Mouse (Mus musculus): ENCODE results near the gene Als2cl. TPM values are rescaled to one million over a fixed set of nuclear protein-coding genes. Genes with fewer than 3 reads are reported as not detected.

The Als2cl gene
- polyA plus RNA-seq, 1 experiment: 145 TPM

- Histone ChIP-seq H3K27ac (ENCODE audit: control insufficient read depth, insufficient read depth, low read length) (peak overlapping the region; percentile 99), H3K36me3 (ENCODE audit: control insufficient read depth, insufficient read depth, low read length) (no peaks in the 10 kb centered on the region), H3K4me1 (replicated peaks; ENCODE audit: control insufficient read depth, insufficient read depth, low read length) (peaks cover 55% of the 10 kb centered on the region), H3K4me3 (ENCODE audit: control insufficient read depth, insufficient read depth, low read length) (no peak overlapping the region), H3K27me3 (ENCODE audit: control insufficient read depth, insufficient read depth, low read length) (no peaks in the 10 kb centered on the region)
- TF ChIP-seq CTCF (IDR thresholded peaks at IDR 0.05; ENCODE audit: borderline replicate concordance, control insufficient read depth, extremely low read depth, insufficient read depth, low read length, poor library complexity): no peak
- no peak for TF ChIP-seq POLR2A (IDR thresholded peaks at IDR 0.05; ENCODE audit: control insufficient read depth, extremely low read depth, insufficient read depth, low read length, poor library complexity)
- 28% methylated on average over 4 of the region's 4 CpGs for WGBS
- DNase-seq: peak; percentile 51
Observed at GRCm38 (mm10) chr9:110907838-110908630, 28.4 kb downstream of the Als2cl start.

DNA sequence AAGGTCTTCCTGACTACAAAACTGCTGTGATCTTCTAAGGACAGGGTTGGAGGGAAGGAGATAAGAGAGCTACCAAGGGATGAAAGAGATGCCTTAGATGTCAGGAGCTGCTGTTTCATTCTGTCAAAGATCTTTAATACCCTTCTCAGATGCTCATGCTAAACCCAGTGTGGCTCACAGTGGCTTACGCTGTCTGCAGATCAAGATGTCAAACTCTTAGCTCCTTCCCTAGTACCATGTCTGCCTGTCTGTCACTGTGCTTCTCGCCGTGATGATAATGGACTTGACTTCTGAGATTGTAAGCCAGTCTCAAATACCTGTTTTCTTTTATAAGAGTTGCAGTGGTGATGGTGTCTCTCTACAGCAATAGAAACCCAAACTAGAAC is 29.0 kb downstream of the Als2cl start:
- no peak overlapping the region for H3K4me3 ChIP-seq (ENCODE audit: control insufficient read depth, insufficient read depth, low read length)
- WGBS: 53% methylated on average over 3 of the region's 3 CpGs
- DNase-seq: no peak
- H3K36me3 ChIP-seq (ENCODE audit: control insufficient read depth, insufficient read depth, low read length): no peaks in the 10 kb centered on the region
- H3K27me3 ChIP-seq (ENCODE audit: control insufficient read depth, insufficient read depth, low read length): no peaks in the 10 kb centered on the region
- TF ChIP-seq POLR2A (IDR thresholded peaks at IDR 0.05; ENCODE audit: control insufficient read depth, extremely low read depth, insufficient read depth, low read length, poor library complexity): no peak
- no peak for TF ChIP-seq CTCF (IDR thresholded peaks at IDR 0.05; ENCODE audit: borderline replicate concordance, control insufficient read depth, extremely low read depth, insufficient read depth, low read length, poor library complexity)
- peaks cover 54% of the 10 kb centered on the region for H3K4me1 ChIP-seq (replicated peaks; ENCODE audit: control insufficient read depth, insufficient read depth, low read length)
- H3K27ac ChIP-seq (ENCODE audit: control insufficient read depth, insufficient read depth, low read length): peak overlapping the region; percentile 99

DNA sequence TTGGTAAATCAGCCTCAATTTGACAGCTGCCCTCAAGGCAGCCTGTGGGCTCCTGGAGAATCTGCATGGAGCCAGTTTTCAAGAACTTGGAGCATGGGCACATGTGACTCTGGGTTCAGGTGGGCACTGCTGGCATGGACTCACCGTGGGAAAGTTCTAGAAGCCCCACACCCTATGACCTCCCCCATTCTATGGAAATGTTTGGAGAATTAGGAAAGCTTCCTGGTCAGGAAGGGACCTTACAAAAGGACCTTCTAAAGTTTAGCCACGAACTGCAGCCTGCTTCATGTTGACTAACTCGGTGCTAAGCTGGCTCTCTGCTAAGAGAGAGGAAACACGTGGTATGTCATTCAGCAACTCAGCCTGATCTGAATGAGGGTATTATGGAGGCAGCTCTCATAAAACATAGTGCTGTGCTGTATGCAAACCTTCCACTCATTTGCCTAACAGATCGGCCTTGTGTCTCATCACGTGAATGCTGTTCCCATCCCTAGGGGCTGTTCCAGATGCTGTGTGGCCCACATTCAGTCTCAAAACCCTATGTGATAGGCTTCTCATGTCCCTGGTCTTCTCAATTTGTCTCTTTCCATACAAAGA is 29.8 kb downstream of the Als2cl start:
- Histone ChIP-seq H3K36me3 (ENCODE audit: control insufficient read depth, insufficient read depth, low read length) (no peaks in the 10 kb centered on the region), H3K4me1 (replicated peaks; ENCODE audit: control insufficient read depth, insufficient read depth, low read length) (peaks cover 49% of the 10 kb centered on the region), H3K4me3 (ENCODE audit: control insufficient read depth, insufficient read depth, low read length) (no peak overlapping the region), H3K27me3 (ENCODE audit: control insufficient read depth, insufficient read depth, low read length) (no peaks in the 10 kb centered on the region), H3K27ac (ENCODE audit: control insufficient read depth, insufficient read depth, low read length) (peak overlapping the region; percentile 99)
- WGBS: 43% methylated on average over 6 of the region's 6 CpGs
- DNase-seq: peak; percentile 47
- TF ChIP-seq POLR2A (IDR thresholded peaks at IDR 0.05; ENCODE audit: control insufficient read depth, extremely low read depth, insufficient read depth, low read length, poor library complexity): no peak

DNA sequence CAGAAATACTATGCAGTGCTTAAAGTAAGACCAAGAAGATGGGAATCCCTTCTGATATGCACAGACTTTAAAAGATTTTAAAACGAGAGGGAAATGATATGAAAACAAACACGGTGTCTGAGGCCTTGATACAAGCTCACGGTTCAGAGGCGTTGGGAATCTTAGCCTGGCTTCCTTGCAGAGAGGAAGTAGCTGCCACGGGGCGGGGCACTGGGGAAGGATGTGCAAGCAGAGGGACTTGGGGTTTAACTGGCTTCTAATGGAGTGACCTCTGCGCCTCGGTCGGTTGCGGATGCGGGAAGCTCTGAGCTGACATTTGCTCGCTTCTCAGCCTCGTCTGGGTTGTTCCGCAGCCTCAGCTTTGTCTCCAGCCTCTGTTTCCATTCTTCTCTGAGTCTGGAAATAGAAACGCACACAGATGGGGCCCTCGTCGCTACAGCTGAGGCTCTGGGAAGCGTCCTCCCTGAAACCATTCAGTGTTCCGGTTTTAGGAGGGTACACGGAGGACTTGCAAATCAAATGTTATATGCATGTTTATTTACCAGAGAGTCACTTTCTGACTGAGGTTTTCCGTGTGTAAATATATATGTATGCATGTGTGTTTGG is 35.1 kb downstream of the Als2cl start:
- 86% methylated on average over 21 of the region's 21 CpGs for WGBS
- peak; percentile 16 for DNase-seq
- H3K27me3 ChIP-seq (ENCODE audit: control insufficient read depth, insufficient read depth, low read length): no peaks in the 10 kb centered on the region
- TF ChIP-seq POLR2A (IDR thresholded peaks at IDR 0.05; ENCODE audit: control insufficient read depth, extremely low read depth, insufficient read depth, low read length, poor library complexity): no peak
- no peak for TF ChIP-seq CTCF (IDR thresholded peaks at IDR 0.05; ENCODE audit: borderline replicate concordance, control insufficient read depth, extremely low read depth, insufficient read depth, low read length, poor library complexity)
- no peaks in the 10 kb centered on the region for H3K36me3 ChIP-seq (ENCODE audit: control insufficient read depth, insufficient read depth, low read length)
- peaks cover 57% of the 10 kb centered on the region for H3K4me1 ChIP-seq (replicated peaks; ENCODE audit: control insufficient read depth, insufficient read depth, low read length)
- H3K27ac ChIP-seq (ENCODE audit: control insufficient read depth, insufficient read depth, low read length): peak overlapping the region; percentile 84
- no peak overlapping the region for H3K4me3 ChIP-seq (ENCODE audit: control insufficient read depth, insufficient read depth, low read length)

- Histone ChIP-seq H3K4me3 (ENCODE audit: control insufficient read depth, insufficient read depth, low read length) (no peak overlapping the region), H3K27ac (ENCODE audit: control insufficient read depth, insufficient read depth, low read length) (peak overlapping the region; percentile 84), H3K4me1 (replicated peaks; ENCODE audit: control insufficient read depth, insufficient read depth, low read length) (peaks cover 61% of the 10 kb centered on the region), H3K27me3 (ENCODE audit: control insufficient read depth, insufficient read depth, low read length) (no peaks in the 10 kb centered on the region), H3K36me3 (ENCODE audit: control insufficient read depth, insufficient read depth, low read length) (no peaks in the 10 kb centered on the region)
- 15% methylated on average over 8 of the region's 8 CpGs for WGBS
- DNase-seq: peak; percentile 39
- no peak for TF ChIP-seq POLR2A (IDR thresholded peaks at IDR 0.05; ENCODE audit: control insufficient read depth, extremely low read depth, insufficient read depth, low read length, poor library complexity)
- TF ChIP-seq CTCF (IDR thresholded peaks at IDR 0.05; ENCODE audit: borderline replicate concordance, control insufficient read depth, extremely low read depth, insufficient read depth, low read length, poor library complexity): no peak
Observed at GRCm38 (mm10) chr9:110915466-110915865, 35.8 kb downstream of the Als2cl start.

- no peak within 1 kb of the TSS for H3K4me3 ChIP-seq (ENCODE audit: control insufficient read depth, insufficient read depth, low read length)
- peaks cover 62% of the 10 kb centered on the region for H3K4me1 ChIP-seq (replicated peaks; ENCODE audit: control insufficient read depth, insufficient read depth, low read length)
- peak; percentile 37 for DNase-seq
- 74% methylated on average over 7 of the region's 7 CpGs for WGBS
- TF ChIP-seq POLR2A (IDR thresholded peaks at IDR 0.05; ENCODE audit: control insufficient read depth, extremely low read depth, insufficient read depth, low read length, poor library complexity) (no peak), CTCF (IDR thresholded peaks at IDR 0.05; ENCODE audit: borderline replicate concordance, control insufficient read depth, extremely low read depth, insufficient read depth, low read length, poor library complexity) (no peak)
- no peaks in the 10 kb centered on the region for H3K27me3 ChIP-seq (ENCODE audit: control insufficient read depth, insufficient read depth, low read length)
- H3K36me3 ChIP-seq (ENCODE audit: control insufficient read depth, insufficient read depth, low read length): no peaks in the 10 kb centered on the region
- peak within 1 kb of the TSS; percentile 84 for H3K27ac ChIP-seq (ENCODE audit: control insufficient read depth, insufficient read depth, low read length)
Observed at GRCm38 (mm10) chr9:110916786-110917185, 37.1 kb downstream of the Als2cl start, which contains the start of gene Fam240a. Gene Fam240a (minus strand): TSS chr9:110916861.
